ENCODE assay signal across 34 mouse cellular contexts in genomic region chr4:82349006-82349405, GRCm38 (mm10).
"Had no signal": no experiment of that assay in that cellular context is flagged by ENCODE, and none has a peak within 500 bp of the region (broad histone marks: within the 10 kb centered on the region; RNA-seq: fewer than 3 reads in every experiment).

No protein-coding gene starts in this region.

- H3K4me3 ChIP-seq: heart, embryonic 13.5 days; heart, embryonic 15.5 days; hindbrain, embryonic 10.5 days; hindbrain, embryonic 12.5 days; hindbrain, embryonic 13.5 days; hindbrain, embryonic 15.5 days; intestine, embryonic 15.5 days; kidney, embryonic 15.5 days; layer of hippocampus, adult 2 months; left cerebral cortex, adult 2 months had no signal

- H3K27ac ChIP-seq: heart, embryonic 13.5 days; heart, embryonic 15.5 days; hindbrain, embryonic 10.5 days; hindbrain, embryonic 12.5 days; hindbrain, embryonic 13.5 days; hindbrain, embryonic 14.5 days; hindbrain, embryonic 15.5 days; hindbrain, postnatal 0 days; intestine, embryonic 15.5 days; kidney, embryonic 15.5 days; kidney, postnatal 0 days; layer of hippocampus, adult 2 months; left cerebral cortex, adult 2 months had no signal

- ATAC-seq: hindbrain, embryonic 16.5 days; hindbrain, postnatal 0 days; inflammation-experienced regulatory T-cells, adult 6 months; intestine, embryonic 15.5 days; intestine, embryonic 16.5 days; intestine, postnatal 0 days had no signal

- H3K4me2 ChIP-seq: heart, embryonic 11.5 days; heart, embryonic 13.5 days; heart, embryonic 15.5 days; hindbrain, embryonic 12.5 days; hindbrain, embryonic 13.5 days; hindbrain, embryonic 14.5 days; hindbrain, embryonic 15.5 days; intestine, embryonic 15.5 days; kidney, embryonic 15.5 days had no signal

- H3K9ac ChIP-seq: heart, embryonic 13.5 days; heart, embryonic 15.5 days; hindbrain, embryonic 12.5 days; hindbrain, embryonic 13.5 days; hindbrain, embryonic 14.5 days; hindbrain, embryonic 15.5 days; intestine, embryonic 15.5 days; kidney, embryonic 15.5 days had no signal

- DNase-seq: heart, postnatal 10 days; heart, postnatal 14 days; heart, postnatal 36 days; heart, postnatal 4 days; kidney, adult 11 months; kidney, adult 18-20 months; kidney, adult 2 months; kidney, adult 8-10 months; kidney, adult 9 months; kidney, postnatal 10 days; kidney, postnatal 14 days; kidney, postnatal 25 days; kidney, postnatal 36 days; kidney, postnatal 4 days; layer of hippocampus, adult 9-11 months; layer of hippocampus, postnatal 36 days had no signal

- H3K36me3 ChIP-seq: hindbrain, embryonic 10.5 days; hindbrain, embryonic 15.5 days; intestine, embryonic 15.5 days had no signal

- H3K27me3 ChIP-seq: heart, embryonic 13.5 days; heart, embryonic 15.5 days; hindbrain, embryonic 12.5 days; hindbrain, embryonic 13.5 days; hindbrain, embryonic 15.5 days; intestine, embryonic 15.5 days; kidney, embryonic 15.5 days had no signal

- H3K4me1 ChIP-seq: intestine, embryonic 15.5 days had no signal

- H3K9me3 ChIP-seq: heart, embryonic 13.5 days; heart, embryonic 15.5 days; hindbrain, embryonic 10.5 days; hindbrain, embryonic 12.5 days; hindbrain, embryonic 13.5 days; hindbrain, embryonic 15.5 days; intestine, embryonic 15.5 days; kidney, embryonic 15.5 days had no signal
